Mouse (Mus musculus): ENCODE measurements around the gene Rbpj.

Rbpj gene

DNA sequence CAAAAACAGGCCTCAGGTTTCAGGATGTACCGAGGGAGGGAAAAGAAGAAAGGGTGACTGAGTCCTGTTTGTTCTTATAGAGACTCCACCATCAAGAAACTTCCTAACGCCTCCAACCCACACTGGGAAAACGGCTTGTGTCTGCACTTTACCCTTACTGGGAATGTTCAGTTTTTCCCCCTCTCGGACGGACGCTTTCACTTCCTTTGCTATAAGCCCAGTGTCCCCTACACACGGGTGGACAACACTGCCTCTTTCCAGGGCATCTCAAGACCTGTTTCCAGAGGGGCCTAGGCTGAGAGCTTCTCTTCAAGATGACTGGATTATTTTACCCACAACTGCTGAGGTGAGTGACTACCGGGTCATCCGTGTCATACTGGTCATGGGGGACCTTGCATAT, at the start of gene Rbpj:
Rbpj (plus strand) TSS at position 270 of the 400 bp plus-strand sequence.
- WGBS = 87% methylated on average over 9 of the region's 9 CpGs

DNA sequence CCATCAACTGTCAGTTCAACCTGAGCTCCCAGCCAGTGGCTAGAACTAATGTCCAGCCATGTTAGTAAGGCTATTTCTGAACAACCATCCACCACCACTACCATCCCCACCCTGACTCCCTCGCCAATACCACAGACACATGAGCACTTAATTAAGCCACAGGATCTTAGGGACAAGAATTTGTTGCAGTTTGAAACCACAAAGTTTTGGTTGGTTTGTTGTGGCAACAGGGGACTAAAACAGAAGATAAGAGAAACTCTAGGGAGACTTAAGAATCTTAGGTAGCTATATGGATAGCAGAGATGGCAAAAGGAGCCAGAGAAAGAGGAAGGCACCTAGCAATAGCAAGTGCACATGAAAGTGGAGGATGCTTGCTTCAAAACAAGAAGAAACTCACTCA, 45.2 kb upstream of the Rbpj start:
- WGBS = 97% methylated on average over 1 of the region's 1 CpGs

DNA sequence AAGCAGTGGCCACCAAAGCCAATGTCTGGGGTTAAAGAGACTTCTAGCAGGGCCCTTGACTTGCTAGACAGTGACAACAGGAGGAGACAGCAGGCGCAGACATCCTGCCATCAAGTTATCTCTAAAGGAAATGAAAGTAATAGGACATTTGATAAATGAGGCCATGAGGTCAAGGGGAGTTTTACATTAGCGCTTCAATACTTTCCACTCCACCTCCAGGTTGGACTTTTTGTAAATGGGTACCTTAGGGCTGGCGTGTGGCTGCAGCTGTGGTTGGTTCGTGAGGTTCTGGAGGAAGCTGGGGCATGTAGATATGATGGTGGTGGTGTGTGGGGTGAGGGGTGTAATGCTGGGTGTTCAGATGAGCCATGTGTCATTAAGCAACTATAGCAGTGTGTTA, 44.7 kb upstream of the Rbpj start:
- WGBS = 97% methylated on average over 4 of the region's 4 CpGs

DNA sequence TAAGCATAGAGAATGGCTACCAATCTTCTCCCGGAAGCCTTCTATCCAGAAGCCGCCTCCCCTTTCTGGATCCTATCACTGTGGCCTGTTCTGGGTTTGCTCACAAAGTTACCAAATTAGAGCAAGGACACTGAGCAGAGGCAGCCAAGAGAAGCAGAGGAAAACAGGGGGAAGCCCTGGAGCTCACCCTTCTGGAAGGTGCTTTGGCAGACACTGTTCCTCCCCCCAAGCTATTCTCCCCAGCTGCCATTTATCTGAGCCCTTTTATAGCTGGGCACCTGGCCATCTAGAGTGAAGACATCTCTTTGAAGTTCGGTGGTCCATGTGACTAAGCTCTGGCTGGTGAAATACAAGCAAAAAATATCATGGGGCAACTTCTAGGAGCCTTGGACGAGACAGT, 38.5 kb upstream of the Rbpj start:
- 70% methylated on average over 4 of the region's 4 CpGs for WGBS

DNA sequence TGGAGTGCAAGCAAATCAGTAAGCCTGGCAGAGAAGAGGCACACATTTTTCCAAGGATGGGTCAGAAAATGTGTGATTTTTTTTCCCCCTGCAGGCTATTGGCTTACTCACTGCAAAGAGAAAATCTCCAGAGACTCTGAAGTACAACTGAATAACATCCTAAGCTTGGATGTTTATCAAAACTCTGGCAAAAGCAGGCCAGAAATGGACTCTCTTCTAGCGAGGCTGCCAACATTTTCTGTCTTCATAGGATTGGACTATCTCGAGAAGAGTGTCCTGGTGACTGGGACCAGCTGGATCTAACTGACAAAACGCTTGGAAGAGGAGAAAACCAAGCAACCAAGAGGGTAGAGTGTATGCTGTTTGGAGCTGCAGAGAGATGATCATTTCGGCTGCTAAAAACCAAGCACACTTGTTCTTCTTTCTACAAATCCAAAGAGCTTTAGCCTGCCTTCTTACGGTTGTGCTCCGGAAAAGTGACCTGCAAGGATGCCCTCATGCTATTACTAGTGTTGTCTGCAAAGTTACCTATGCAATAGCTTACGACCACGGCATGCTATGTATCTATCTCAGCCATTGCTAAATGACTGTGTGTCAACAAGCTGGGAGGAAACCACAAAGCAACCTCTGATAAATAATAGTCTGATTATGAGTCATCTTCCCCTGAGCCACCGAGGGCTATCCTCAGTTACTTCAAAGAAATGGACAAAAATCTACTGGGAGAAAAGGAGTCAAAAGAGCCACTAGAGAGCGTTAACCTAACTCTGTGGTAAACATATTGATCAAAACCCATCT, 36.1 kb upstream of the Rbpj start:
- WGBS = 78% methylated on average over 10 of the region's 10 CpGs

DNA sequence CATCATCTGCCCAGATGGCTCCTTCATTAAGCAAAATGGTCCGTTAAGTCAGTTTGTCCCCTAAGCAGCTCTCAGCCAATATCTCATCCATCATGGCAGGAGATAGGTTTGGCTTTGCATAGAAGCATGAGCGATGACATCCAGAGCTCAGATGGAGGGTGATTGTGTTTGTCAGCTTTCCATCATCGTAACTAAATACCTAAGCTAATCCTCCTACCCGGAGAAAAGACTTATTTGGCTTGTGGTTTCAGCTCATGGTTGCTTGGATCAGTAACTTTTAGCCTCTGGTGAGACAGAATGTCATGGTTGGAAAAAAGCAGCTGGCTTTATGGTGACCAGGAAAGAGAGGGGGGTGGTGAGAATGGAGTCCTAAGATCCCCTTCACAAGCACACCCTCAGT, 33.5 kb upstream of the Rbpj start:
- 94% methylated on average over 4 of the region's 4 CpGs for WGBS

DNA sequence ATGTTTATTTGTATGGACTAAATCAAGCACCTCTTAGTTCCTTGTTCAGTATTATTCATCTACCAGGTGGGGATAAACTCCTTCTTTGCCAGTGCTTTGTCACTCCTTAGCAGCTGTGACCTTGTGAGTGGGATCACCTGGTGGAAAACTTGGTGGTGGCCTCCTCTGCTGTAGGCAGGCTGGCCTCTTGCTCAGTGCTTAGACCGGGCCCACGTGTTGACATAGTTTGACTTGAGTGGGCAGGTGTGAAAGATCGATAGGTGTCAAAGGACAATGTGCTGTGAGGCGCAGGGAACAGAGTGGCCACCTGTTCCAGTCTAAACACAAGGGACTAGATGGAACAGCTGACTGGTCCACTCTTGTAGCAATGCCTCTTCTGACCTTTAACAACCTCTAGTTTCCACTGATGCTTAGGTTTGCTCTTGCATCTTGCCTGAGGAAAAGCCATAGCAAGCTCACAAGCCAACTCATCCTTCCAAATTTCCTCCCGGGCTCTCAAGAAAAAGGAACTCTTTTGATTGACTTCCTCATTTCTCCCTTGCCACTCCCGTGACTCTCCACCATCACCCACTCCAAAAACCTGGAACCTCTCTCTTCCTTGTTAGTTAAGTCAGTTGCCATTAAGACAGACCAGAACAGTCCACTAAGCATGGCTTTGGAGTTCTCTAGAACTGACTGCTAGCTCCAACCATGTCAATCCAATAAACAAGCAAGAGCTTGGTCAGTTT, 28.9 kb upstream of the Rbpj start:
- WGBS = 95% methylated on average over 6 of the region's 6 CpGs

DNA sequence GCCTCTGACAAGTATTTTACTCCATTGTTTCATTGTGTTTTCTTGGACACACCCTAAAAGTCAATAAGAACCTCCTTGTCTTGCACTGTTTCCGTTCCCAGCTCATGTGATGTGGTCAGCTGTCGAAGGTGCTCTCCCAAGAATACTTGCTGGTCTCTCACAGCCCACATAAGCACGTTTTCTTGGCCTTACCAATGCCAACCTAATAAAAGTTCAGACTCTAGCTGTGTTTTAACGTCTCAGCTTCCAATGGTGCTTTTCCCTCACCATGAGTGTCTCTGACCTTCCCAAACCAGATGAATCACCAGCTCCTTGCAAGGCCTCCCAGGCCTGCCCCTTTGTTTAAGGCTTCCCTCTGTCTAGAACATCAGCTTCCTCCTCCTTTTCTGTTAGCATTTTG, 28.2 kb upstream of the Rbpj start:
- 74% methylated on average over 4 of the region's 4 CpGs for WGBS

DNA sequence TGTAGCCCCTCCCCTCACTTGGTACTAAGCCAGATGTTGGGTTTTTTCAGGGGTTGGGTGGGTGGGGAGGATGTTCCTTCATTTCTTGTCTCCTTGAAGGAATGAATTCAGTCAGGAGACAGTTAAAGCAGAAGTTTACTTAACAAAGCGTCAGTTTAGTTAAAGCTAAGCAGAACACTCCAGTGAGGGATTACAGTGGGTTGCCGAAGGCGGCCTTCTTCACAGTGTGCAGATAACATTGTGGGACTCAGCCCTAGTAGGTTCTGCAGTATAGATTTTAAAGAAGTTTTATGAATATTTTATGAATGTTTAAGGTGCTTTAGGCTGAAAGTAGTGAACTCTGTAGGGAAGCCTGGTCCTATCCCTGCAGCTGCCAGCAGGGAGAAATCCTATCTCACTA, 27.7 kb upstream of the Rbpj start:
- WGBS = 95% methylated on average over 3 of the region's 3 CpGs

DNA sequence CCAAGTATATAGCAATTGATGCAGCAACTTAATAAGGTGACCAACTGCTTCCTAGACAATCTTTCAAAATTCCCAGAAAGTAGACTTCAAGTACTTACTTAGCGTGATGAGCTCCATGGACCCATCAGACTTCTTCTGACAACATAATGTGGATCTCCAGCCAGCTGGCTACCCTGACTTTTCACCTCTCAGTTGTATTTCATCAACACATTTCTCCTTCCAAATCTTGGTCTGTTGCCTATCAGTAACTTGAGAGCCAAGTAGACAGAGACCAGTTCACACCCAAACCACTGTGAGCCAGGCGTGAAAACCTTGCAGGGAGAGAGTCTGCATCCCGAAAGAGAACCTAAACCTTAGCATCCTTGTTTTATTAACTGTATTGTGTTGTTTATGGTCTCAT, 26.3 kb upstream of the Rbpj start:
- WGBS = 85% methylated on average over 3 of the region's 3 CpGs

DNA sequence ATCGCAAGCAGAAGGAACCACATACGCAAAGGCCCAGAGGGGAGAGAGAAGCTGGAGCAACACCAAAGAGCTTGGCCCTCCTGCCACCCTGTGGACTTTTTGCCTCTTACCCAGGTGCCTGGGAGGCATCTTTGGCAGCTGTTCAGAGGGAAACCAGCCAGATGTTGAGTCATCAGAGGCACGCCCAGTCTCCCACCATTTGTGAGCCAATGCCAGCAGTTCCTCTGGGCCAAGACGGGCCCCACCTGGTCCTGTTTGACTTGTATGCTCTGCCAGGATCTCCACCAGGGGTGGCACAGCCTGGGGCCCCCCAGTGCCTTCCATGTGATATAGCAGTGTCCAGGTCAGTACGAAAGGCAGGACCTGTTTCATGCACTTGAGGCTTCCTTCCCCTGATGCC, 21.9 kb upstream of the Rbpj start:
- 80% methylated on average over 5 of the region's 5 CpGs for WGBS

DNA sequence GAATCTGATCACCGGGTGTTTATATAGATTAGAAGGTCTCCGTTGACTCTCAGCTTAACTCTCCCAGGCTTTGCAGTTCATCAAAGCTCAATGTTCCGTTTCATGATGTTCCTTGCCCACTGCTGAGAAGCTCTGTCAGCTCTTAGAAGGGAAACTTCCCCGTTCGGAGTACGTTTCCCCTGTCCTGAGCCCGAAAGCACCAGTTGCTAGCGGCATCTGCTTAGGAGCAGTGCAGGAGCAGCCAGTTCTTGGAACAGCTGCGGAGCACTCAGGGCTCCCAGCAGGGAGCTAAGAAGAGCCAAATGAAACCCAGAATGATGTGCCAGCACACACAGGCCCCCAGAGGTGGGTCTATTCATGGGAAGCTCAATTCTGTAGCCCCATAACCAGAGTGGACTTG, 15.0 kb upstream of the Rbpj start:
- WGBS = 69% methylated on average over 9 of the region's 9 CpGs

DNA sequence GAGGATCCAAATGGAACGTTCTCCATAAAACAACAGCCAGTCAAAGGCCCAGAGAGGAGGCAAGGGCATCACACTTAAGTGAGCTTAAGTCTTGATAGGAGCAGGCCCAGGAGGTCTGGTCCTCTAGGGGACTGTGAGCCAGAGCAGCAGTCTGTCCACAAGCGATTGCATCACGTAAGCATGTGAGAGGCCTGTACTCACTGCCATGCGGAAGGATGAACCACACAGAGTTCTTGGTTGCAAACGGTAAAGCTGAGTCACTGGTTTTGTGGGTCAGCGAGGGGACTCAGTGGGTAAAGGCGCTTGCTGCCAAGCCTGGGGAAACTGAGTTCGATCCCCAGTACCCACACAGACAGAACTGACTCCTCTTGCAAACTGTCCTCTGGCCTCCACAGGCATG, 14.1 kb upstream of the Rbpj start:
- WGBS = 91% methylated on average over 8 of the region's 8 CpGs

DNA sequence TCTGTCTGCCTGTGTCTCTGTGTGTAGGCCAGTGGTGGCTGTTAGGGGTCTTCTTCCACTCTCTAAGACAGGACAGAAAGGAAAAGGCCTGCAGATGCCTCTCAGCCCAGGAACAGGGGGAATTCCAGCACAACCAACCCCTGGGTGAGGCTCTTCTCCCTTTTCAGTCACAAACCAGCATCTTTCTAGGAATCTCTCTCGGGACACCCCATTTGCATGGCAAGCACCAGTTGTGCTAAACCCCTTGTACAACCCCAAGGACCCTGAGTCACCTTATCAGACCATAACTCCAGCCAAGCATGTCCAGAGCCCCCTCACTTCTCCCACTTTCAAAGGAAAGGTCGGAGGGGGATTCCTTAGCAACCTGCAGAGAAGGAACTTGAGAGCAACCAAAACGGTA, 13.0 kb upstream of the Rbpj start:
- WGBS = 87% methylated on average over 3 of the region's 3 CpGs

DNA sequence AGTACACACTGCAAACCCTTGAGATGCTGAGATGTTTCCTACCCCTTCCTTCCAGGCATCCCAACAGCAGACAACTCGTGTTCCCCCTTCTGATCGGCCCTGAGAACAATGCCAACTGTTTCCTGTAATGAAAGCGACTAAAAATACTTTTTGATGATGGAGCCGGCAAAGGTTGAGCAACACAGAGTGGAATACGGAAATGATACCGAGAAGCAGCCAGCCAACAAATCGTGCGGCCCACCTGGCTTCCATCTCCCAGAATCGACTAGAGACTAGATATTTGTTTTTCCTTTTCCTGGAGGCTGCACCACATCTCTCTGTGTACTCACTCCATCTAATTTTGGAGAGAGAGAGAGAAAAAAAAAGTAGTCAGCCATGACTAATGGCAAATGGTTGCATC, 11.2 kb upstream of the Rbpj start:
- 68% methylated on average over 9 of the region's 9 CpGs for WGBS

DNA sequence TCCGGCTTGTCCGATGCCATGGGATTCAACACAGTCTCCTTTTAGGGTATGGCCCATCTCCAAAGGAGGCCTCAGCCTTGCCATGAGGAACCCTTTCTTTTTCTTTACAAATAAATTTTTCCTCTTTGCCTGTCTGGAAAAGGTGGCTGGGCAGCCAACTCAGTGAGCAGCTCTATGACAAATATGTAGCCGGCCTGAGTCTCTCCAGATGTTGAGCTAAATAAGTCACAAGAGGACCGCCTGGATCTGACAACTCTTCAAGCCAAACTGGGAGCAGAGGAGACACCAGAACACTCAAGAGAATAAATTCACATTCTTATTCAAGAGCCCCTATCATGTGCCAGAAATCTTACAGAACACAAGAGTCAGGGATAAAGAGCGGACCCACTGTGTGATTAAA, 10.5 kb upstream of the Rbpj start:
- 90% methylated on average over 5 of the region's 5 CpGs for WGBS

DNA sequence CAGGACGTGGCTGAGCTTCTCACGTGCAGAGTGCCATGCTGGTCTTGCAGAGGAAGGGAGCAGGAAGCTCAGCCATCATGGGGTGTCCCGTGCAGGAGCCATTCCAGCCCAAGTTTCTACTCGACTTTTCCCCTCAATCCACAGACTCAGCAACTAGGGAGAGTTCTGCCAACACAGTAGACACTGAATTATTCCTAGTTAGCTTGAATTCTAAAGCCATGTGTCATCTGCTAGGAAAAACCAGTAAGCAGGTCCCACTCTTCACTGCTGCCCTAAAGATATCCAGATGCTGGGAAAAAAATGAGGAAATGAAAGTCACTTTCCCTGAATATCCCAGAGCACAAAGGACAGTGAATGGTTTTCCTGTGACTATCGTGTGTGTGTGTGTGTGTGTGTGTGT, 5.8 kb upstream of the Rbpj start:
- 67% methylated on average over 5 of the region's 5 CpGs for WGBS

DNA sequence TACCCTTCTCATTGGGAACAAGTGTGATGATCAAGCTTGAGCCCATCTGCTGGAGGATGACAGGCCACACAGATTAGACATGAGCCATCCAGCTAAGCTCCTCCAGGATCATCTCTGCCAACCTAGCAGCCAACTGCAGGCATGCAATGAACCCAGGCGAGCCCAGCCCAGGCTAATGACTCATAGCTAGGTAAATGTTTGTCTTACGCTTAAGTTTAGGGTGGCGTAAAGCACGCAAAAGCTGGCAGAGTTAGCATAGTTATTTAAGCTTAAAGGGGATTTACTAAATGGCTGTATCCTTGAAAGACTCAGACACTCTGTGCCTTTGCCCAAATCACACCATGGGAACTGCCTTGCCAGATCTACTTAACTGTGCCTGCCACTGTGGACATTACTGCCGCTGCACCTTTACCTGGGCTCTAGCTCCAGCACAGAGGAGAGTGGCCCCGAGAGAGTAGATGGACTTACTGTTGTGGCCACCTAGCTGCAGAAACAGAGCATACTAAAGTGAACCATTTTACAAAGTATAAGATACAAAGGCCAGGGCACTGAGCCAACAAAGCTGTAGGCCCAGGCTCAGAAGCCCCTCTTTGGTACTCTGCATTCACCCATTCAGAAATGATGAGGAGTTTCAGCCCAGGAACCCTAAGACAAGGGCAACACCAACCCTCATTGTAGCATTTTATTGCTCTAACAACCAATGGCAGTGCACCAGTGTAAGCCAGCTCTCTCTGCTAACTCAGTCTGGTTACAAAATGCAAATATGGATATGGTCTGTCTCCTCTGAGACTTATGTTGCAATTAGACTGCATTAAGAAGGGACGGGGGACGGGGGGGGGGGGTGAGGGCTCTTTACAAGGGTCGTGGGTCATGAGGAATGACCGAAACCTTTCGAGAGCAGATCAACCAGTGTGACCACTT, 2.6 kb upstream of the Rbpj start:
- WGBS = 85% methylated on average over 11 of the region's 11 CpGs

DNA sequence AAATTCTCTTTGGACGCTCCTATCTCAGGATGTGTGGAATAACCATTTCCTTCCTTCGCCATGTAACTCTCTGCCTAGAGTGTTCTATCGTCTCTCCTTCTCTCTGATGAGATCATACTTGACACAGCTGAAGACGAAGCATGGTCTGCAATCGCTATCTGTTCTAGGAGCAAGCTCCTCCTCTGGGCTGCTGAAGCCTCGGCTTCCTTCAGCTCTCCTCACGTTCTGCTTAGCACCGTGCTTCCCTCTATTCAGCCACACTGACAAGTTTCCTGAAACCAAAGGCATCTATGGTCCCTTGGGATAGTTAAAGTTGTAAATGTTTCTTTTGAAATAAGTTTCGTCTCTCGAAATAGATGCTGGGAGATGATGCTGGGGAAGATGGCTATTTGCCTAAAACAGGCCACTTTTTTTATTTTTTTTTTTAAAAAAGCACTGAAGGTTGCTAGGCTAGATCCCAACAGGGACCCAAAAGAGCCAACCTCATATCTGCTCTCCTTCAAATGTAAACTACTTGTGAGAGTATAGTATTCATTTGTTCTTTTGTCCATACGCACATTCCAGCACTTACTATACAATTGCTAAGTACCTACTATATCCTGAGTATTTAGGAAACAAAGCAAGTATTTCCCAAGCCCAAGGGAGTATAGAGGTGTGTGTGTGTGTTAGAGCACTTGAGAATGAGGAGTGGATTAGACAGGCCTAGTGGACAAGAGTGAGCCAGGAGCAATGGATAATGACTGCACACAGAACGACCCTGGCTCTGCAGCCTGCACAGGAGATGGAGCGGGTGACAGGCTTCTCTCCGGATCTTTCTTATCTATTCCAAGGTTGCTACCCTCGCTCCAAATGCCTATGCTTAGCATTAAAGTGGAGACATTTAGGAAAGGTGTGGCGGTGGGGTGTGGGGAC, 726 bp downstream of the Rbpj start:
- WGBS = 81% methylated on average over 16 of the region's 16 CpGs

DNA sequence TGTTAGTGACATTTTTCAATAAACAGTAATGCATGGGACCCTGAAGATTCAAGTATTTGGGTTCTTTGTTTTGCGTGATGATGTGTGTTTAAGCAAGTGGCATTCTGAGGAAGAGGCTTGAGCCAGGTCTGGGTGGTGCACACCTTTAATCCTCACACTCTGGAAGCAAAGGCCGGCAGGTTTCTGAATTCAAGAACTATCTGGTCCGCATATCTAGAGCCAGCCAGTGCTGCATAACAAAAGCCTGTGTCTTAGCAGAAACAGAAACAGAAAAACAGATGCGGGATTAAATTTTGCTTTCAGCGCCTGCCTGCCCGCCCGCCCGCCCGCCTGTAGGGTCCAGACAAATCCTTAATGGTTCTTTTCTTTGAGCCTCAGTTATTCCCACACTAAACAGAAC, 1.6 kb downstream of the Rbpj start:
- WGBS = 88% methylated on average over 9 of the region's 9 CpGs

DNA sequence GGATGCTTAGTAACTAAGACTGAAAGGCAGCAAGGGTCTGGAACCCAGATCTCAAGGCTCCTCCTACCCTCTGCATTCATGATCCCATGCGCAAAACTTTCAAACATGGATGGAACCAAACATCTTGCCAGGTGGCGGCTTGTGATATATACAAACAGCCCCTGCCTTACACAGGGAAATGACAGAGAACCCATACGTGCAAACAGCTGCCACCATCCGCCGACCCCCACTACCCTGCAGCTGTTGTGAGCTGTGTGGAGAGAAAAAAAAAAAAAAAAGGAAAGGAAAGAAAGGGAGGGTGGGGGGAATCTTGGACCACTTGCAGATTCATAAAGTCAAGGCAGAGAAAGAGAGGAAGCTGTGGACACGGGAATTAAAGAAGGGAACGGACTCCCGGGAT, 2.4 kb downstream of the Rbpj start:
- 66% methylated on average over 8 of the region's 8 CpGs for WGBS

Data from cerebral cortex, adult 2 months (tissue).